ENCODE assay signal across 17 mouse cellular contexts in genomic region chr13:34973770-34974169, GRCm38 (mm10). TPM values are rescaled to one million over a fixed set of nuclear protein-coding genes. Genes with fewer than 3 reads are reported as not detected.
DNase-seq lines count a peak whose midpoint lies in the region; ATAC-seq and TF ChIP-seq lines count a peak whose summit lies in the region.
"Had no signal": no experiment of that assay in that cellular context is flagged by ENCODE, and none has a peak within 500 bp of the region (broad histone marks: within the 10 kb centered on the region; RNA-seq: fewer than 3 reads in every experiment).

No protein-coding gene starts in this region.

- no peaks in the 10 kb centered on the region for H3K4me1 ChIP-seq in embryonic facial prominence, embryonic 11.5 days (ENCODE audit: control insufficient read depth, insufficient read depth, low read length)
- no peaks in the 10 kb centered on the region for H3K4me1 ChIP-seq in embryonic facial prominence, embryonic 10.5 days
- H3K4me1 ChIP-seq in lung, embryonic 14.5 days (ENCODE audit: insufficient read depth): no peaks in the 10 kb centered on the region
- H3K4me1 ChIP-seq: heart, embryonic 10.5 days; midbrain, embryonic 10.5 days had no signal

- peaks cover 2% of the 10 kb centered on the region; the same call in 1 of the 2 replicates for H3K36me3 ChIP-seq in embryonic facial prominence, embryonic 11.5 days (replicated peaks; ENCODE audit: control insufficient read depth, insufficient read depth, low read depth, low read length)
- peaks cover 27% of the 10 kb centered on the region for H3K36me3 ChIP-seq in embryonic facial prominence, embryonic 10.5 days (replicated peaks)
- H3K36me3 ChIP-seq in lung, embryonic 14.5 days (ENCODE audit: insufficient read depth): peaks cover 20% of the 10 kb centered on the region

- 40% methylated on average over 1 of the region's 1 CpGs for WGBS in embryonic facial prominence, embryonic 11.5 days
- WGBS in embryonic facial prominence, embryonic 10.5 days: 60% methylated on average over 1 of the region's 1 CpGs
- 55% methylated on average over 1 of the region's 1 CpGs for WGBS in lung, embryonic 14.5 days

- H3K9me3 ChIP-seq in embryonic facial prominence, embryonic 11.5 days (replicated peaks; ENCODE audit: control insufficient read depth, low read length): no peaks in the 10 kb centered on the region
- H3K9me3 ChIP-seq in embryonic facial prominence, embryonic 10.5 days: no peaks in the 10 kb centered on the region
- H3K9me3 ChIP-seq in lung, embryonic 14.5 days (ENCODE audit: low read depth, low read length): no peaks in the 10 kb centered on the region
- H3K9me3 ChIP-seq: heart, embryonic 10.5 days; liver, embryonic 13.5 days; midbrain, embryonic 10.5 days had no signal

- POLR2A ChIA-PET in Patski (lab: Charles Lee): interaction anchor here (1.6 kb wide), 1 partner anchor 9 kb away, joined by 4 read pairs; no protein-coding TSS in a partner anchor

- CTCF ChIA-PET in Patski (lab: Charles Lee): interaction anchor here (0.7 to 2.8 kb wide), 18 partner anchors 9 to 97 kb away, joined by 3 to 19 read pairs (median 5); no protein-coding TSS in a partner anchor

- no peak for ATAC-seq in embryonic facial prominence, embryonic 11.5 days (replicated peaks; ENCODE audit: insufficient number of reproducible peaks, low FRiP score, low TSS enrichment, low read depth)
- ATAC-seq in lung, embryonic 14.5 days (ENCODE audit: insufficient read depth): no peak
- no peak for ATAC-seq in Patski
- ATAC-seq: activated CD4-positive, CD25-positive, alpha-beta regulatory T cell, adult 4 months had no signal

- H3K4me2 ChIP-seq in embryonic facial prominence, embryonic 11.5 days (ENCODE audit: low read depth, low read length): no peak overlapping the region
- H3K4me2 ChIP-seq in lung, embryonic 14.5 days: no peak overlapping the region
- H3K4me2 ChIP-seq: liver, embryonic 13.5 days had no signal

- no peaks in the 10 kb centered on the region for H3K27me3 ChIP-seq in embryonic facial prominence, embryonic 11.5 days (ENCODE audit: control insufficient read depth, insufficient read depth, low read length)
- H3K27me3 ChIP-seq in embryonic facial prominence, embryonic 10.5 days (replicated peaks; ENCODE audit: low read depth, poor library complexity, severe bottlenecking): no peaks in the 10 kb centered on the region
- no peaks in the 10 kb centered on the region for H3K27me3 ChIP-seq in lung, embryonic 14.5 days (ENCODE audit: insufficient read depth, low read length)
- H3K27me3 ChIP-seq in Patski: peaks cover 14% of the 10 kb centered on the region

- in situ Hi-C loops in Patski (cut with MboI; ENCODE audit: low pct_unique_long_range_greater_than_20kb): no loop called here

- H3K27ac ChIP-seq in embryonic facial prominence, embryonic 11.5 days (replicated peaks; ENCODE audit: low read depth, low read length): no peak overlapping the region
- no peak overlapping the region for H3K27ac ChIP-seq in embryonic facial prominence, embryonic 10.5 days (replicated peaks)
- no peak overlapping the region for H3K27ac ChIP-seq in lung, embryonic 14.5 days (ENCODE audit: low read depth)
- H3K27ac ChIP-seq: heart, embryonic 10.5 days; liver, embryonic 13.5 days; midbrain, embryonic 10.5 days had no signal

- no peak overlapping the region for H3K9ac ChIP-seq in embryonic facial prominence, embryonic 11.5 days (replicated peaks; ENCODE audit: low read length)
- H3K9ac ChIP-seq in lung, embryonic 14.5 days: no peak overlapping the region
- H3K9ac ChIP-seq: liver, embryonic 13.5 days had no signal

- peak; percentile 29; the same call in 1 of the 2 replicates for TF ChIP-seq CTCF in lung, embryonic 14.5 days (IDR thresholded peaks at IDR 0.05; ENCODE audit: low read depth)
- peak; percentile 32 for TF ChIP-seq CTCF in Patski (IDR thresholded peaks at IDR 0.05)

- peak; percentile 6 for DNase-seq in embryonic facial prominence, embryonic 11.5 days (ENCODE audit: low spot score)
- DNase-seq in embryonic facial prominence, embryonic 10.5 days (ENCODE audit: low spot score): no peak
- peak; percentile 25 for DNase-seq in lung, embryonic 14.5 days
- no peak for DNase-seq in lung, postnatal 14 days
- no peak for DNase-seq in Patski (ENCODE audit: low read depth, low spot score)
- DNase-seq in mesoderm, embryonic 11.5 days (ENCODE audit: low read depth, low spot score): peak; percentile 8
- no peak for DNase-seq in Muller cell, postnatal 12 days (ENCODE audit: inconsistent ontology term)
- no peak for DNase-seq in cerebellum, adult 11 months
- DNase-seq: kidney, postnatal 14 days; liver, embryonic 13.5 days; thymus, postnatal 25 days had no signal

- H3K4me3 ChIP-seq in embryonic facial prominence, embryonic 11.5 days (ENCODE audit: low read depth, low read length): no peak overlapping the region
- no peak overlapping the region for H3K4me3 ChIP-seq in embryonic facial prominence, embryonic 10.5 days
- H3K4me3 ChIP-seq in lung, embryonic 14.5 days (ENCODE audit: low read depth, low read length): no peak overlapping the region
- H3K4me3 ChIP-seq: heart, embryonic 10.5 days; liver, embryonic 13.5 days; midbrain, embryonic 10.5 days; myocyte had no signal

RNA-seq across cellular contexts. Expression of gene Eci3, which starts 10.2 kb away (rescaled TPM):
- 0.88 and 1.7 TPM in 2 replicates for polyA plus RNA-seq in embryonic facial prominence, embryonic 11.5 days (2014; fragmentation: Nextera tagmentation; extraction: Ambion mirVana)
- polyA plus RNA-seq in embryonic facial prominence, embryonic 10.5 days (2016; fragmentation: Nextera tagmentation; extraction: Ambion mirVana): 0.34 and 0.85 TPM in 2 replicates
- polyA plus RNA-seq in lung, embryonic 14.5 days (2014; fragmentation: Nextera tagmentation; extraction: Ambion mirVana): 0.45 and 0.77 TPM in 2 replicates
- 3.6 TPM for polyA plus RNA-seq in Patski (2021)
- polyA plus RNA-seq: myocyte had no signal

RNA-seq across cellular contexts. Expression of gene 4933417A18Rik, which starts 49.6 kb away (rescaled TPM):
- not detected in 2 replicates for polyA plus RNA-seq in embryonic facial prominence, embryonic 11.5 days (2014; fragmentation: Nextera tagmentation; extraction: Ambion mirVana)
- not detected in 2 replicates for polyA plus RNA-seq in embryonic facial prominence, embryonic 10.5 days (2016; fragmentation: Nextera tagmentation; extraction: Ambion mirVana)
- polyA plus RNA-seq in lung, embryonic 14.5 days (2014; fragmentation: Nextera tagmentation; extraction: Ambion mirVana): not detected in 2 replicates
- polyA plus RNA-seq in Patski (2021): not detected
- polyA plus RNA-seq: activated CD4-positive, CD25-positive, alpha-beta regulatory T cell, adult 4 months; frontal cortex, adult 2 months; heart, embryonic 10.5 days; liver, embryonic 13.5 days; midbrain, embryonic 10.5 days; myocyte; small intestine, adult 2 months had no signal

RNA-seq across cellular contexts. Expression of gene Fam217a, which starts 49.7 kb away (rescaled TPM):
- polyA plus RNA-seq in embryonic facial prominence, embryonic 11.5 days (2014; fragmentation: Nextera tagmentation; extraction: Ambion mirVana): 0.83 and 1.6 TPM in 2 replicates
- 0.82 and 1.5 TPM in 2 replicates for polyA plus RNA-seq in embryonic facial prominence, embryonic 10.5 days (2016; fragmentation: Nextera tagmentation; extraction: Ambion mirVana)
- polyA plus RNA-seq in lung, embryonic 14.5 days (2014; fragmentation: Nextera tagmentation; extraction: Ambion mirVana): 2.1 and 2.3 TPM in 2 replicates
- polyA plus RNA-seq in Patski (2021): not detected
- polyA plus RNA-seq: activated CD4-positive, CD25-positive, alpha-beta regulatory T cell, adult 4 months; myocyte; small intestine, adult 2 months had no signal

RNA-seq across cellular contexts. Expression of gene Eci2, which starts 53.1 kb away (rescaled TPM):
- 143 and 147 TPM in 2 replicates for polyA plus RNA-seq in embryonic facial prominence, embryonic 11.5 days (2014; fragmentation: Nextera tagmentation; extraction: Ambion mirVana)
- polyA plus RNA-seq in embryonic facial prominence, embryonic 10.5 days (2016; fragmentation: Nextera tagmentation; extraction: Ambion mirVana): 91.2 and 105 TPM in 2 replicates
- polyA plus RNA-seq in lung, embryonic 14.5 days (2014; fragmentation: Nextera tagmentation; extraction: Ambion mirVana): 149 and 152 TPM in 2 replicates
- polyA plus RNA-seq in Patski (2021): 453 TPM

Comparison
In these comparisons a context has a peak if more than half of its experiments do, and no peak if none do; other contexts are left out.
1. DNase-seq: peak in embryonic facial prominence, embryonic 11.5 days (single experiment), lung, embryonic 14.5 days (single experiment) and mesoderm, embryonic 11.5 days (single experiment); none in embryonic facial prominence, embryonic 10.5 days (single experiment), lung, postnatal 14 days (single experiment), Patski (single experiment), Muller cell, postnatal 12 days (single experiment) and cerebellum, adult 11 months (single experiment).